Mouse (Mus musculus): ENCODE data around the gene Wdr5b.
"Not testable (repeated sequence)": the region's sequence is repeated elsewhere in the genome, so short reads cannot be mapped to it uniquely, and the experiment has no call there.

Wdr5b gene

DNA sequence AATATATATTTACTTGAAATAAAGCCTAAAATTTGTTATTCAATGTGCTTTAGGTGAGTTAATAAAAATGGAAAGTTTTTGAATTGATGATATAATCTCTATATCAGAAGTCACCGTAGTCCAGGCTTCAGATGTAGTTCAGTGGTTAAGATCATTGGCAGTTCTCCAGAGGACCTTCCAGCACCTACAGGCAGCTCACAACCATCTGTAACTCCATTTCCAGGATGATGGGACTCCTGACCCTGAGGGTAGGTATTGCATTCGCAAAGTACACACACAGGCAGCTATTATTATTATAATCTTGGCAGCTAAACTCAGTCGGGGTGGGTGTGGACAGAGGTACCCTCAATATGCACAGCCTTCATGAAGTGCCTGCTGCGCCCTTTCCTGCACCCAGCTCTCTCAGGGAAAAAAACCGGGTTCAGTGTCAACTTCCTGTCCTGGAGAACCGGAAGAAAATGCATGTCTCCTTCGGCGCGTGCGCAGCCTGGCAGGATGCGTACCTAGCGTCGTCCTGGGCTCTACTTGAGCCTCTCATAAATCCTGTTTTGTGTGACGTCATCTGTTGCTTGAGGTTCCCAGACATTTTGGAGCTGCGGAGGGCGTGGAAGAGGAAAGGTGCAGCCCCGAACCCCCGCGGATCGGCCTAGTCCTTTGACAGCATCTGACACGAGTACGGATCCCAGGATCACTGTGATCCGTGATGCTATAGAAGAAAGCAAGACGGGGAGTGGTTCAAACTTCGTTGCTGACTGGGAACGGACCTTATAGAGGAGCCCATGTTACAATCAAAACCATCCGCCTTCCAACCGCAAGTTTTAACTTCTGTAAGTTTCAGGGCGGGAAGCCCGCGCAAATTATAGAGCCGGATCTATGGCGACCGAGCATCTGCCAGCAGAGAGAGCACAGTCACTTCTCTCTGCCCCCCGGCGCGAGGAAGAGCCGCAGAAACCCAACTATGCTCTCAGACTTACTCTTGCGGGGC lies at the start of gene Wdr5b:
Gene Wdr5b (plus strand): TSS at position 551 of the 985 bp plus-strand sequence.
- peak; percentile 75 to 85 for DNase-seq

DNA sequence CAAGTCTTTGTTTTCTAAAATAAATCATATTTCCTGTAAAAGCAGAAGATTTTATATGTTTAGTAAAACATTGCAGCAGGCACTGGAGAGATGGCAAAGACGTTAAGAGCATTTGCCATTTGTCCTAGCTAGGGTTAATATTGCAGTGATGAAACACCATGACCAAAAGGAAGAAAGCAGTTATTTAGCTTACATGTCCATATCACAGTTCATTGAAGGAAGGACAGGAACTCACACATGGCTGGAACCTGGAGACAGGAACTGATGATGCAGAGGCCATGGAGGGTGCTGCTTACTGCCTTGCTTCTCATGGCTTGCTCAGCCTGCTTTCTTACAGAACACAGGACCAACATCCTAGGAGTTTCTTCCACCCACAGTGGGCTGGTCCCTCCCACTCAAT lies 48.6 kb upstream of the Wdr5b start:
- no peak for DNase-seq

DNA sequence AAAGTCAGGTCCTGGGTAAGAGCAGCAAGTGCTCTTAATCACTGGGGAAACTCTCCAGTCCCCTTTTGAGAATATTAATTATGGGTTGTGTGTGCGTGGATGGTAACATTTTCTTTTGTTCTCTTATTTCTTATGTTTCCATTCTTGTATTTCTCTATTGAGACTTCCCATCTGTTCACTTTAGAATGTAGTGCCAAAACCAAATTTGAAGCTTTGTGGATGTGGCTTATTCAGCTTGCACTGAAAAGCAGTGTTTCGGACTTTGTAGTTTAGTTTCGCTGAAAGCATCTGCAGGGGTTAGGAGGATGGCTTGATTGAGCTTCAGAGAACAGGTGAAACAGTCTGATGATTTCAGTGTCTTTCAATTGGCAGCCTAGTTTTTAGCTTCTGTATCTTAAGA lies 47.7 kb upstream of the Wdr5b start:
- DNase-seq, result no peak

DNA sequence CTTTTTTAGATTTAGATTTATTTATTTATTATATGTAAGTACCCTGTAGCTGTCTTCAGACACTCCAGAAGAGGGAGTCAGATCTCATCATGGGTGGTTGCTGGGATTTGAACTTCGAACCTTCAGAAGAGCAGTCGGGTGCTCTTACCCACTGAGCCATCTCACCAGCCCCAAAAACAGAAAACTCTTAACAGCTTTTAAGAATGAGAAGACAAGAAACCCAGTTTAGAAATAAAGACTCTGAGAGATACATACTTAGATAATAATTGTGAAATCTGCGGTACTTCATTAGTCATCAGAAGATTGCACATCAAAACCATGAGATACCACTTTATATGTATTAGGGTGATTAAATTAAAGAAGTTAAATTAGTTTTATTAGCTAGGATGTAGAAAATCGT lies 42.1 kb upstream of the Wdr5b start:
- DNase-seq, result not testable (repeated sequence)

DNA sequence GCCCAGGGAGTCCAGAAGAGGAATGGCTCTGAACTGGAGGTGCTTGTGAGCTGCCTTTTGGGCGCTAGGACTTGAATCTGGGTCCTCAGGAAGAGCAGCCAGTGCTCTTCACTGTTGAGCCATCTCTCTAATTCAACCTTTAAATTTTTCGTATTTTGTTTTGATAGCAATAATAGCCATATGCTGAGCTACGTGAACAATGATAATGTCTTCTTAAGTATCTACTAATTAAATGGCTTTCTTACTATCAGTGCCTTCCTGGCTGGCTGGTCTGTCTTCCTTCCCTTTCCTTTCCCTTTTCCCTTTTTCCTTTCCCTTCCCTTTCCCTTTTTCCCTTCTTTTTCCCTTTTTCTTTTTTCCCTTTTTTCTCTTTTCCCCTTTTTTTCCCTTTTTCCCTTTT lies 32.6 kb upstream of the Wdr5b start:
- no peak for DNase-seq

DNA sequence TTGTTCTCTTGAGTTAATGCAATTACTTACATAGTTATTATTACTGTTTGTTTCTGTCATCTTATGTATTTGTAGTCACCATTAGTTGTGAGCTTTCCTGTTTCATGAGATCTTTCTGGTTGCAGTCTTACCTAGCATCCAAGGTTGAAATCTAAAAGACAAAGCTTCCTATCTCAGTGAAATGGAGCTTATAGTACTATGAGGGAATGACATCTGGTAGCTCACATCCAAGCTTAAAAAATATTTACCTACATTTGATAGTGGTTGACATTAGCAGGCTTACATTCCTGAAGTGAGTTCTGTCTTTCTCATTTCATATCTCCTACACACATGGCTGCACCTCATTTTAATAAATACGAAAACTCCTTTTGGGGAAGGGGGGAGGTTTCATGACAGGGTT lies 24.7 kb upstream of the Wdr5b start:
- DNase-seq, result no peak

DNA sequence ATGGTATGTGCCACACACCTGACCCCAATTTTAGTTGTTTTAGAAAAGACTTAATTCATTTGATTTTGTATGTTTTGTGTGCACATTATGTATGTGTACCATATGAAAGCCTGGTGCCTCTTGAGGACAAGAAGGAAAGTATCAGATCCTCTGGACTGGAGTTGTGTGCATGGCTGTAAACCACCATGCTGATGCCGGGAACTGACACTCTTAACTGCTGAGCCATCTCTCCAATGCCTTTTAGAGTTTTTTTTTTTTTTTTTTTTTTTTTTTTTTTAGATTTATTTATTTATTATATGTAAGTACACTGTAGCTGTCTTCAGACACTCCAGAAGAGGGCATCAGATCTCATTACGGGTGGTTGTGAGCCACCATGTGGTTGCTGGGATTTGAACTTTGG lies 12.9 kb upstream of the Wdr5b start:
- not testable (repeated sequence) for DNase-seq

DNA sequence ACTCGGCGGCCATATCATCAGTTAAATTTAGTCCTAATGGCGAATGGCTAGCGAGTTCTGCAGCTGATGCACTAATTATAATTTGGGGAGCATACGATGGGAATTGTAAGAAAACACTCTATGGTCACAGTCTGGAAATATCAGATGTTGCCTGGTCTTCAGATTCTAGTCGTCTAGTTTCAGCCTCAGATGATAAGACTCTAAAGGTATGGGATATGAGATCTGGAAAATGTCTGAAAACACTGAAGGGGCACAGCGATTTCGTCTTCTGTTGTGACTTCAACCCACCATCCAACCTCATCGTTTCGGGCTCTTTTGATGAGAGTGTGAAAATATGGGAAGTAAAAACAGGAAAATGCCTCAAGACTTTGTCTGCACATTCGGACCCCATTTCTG lies 633 bp downstream of the Wdr5b start:
- no peak for DNase-seq

DNA sequence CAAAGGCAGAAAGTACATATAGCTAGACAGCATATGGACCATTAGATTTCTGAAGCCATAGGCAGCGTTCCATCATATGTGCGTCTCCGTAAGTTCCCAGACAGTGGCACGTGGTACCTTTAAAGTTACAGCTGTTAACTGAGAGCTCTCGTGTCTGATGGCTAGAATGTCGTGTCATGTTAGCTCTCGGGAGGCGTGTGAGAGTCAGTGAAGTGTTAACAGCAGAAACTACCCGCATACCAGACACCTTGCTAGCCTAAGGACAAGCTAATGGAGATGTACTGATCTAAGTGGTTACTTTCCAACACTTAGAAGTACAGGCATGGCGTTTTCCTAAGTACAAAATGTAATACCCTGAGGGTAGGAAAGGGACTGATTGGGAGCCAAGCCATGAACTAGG lies 2.1 kb downstream of the Wdr5b start:
- no peak for DNase-seq

DNA sequence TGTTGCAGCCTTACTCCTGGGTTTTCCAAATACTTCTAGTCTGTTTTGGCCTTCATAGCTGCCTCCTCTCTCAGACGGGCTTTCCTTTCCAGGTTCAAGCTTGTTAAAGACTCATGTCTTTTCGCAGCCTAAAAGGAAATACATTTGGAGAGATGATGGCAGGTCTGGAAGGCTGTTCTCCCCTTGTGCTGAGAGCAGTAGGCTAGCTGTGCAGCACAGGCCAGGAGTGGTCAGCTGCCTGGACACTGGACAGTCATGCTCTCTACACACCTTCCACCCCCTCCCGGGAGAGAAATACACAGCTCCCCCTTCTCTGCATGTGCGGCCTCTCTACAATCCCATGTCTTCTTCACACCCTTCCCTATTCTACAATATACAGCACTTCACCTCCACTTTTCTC lies 3.0 kb downstream of the Wdr5b start:
- DNase-seq, result no peak

DNA sequence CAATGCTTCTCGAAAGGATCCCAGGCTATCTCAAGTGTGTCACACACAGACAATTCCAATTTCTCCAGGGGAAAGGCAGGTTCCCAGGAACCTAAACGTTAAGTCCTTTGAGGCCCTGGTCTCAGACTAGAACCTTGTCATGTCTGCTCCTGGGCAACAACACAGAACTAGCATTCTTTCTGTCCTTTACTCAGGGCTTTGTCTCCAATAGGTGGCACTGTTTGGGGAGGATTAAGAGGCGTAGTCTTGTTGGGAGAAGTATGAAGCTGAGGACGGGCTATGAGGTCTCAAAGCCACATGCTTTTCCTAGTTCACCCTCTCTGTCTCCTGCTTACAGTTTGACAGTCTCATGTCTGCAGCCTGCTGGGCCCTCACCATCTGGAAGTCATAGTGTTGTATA lies 6.5 kb downstream of the Wdr5b start:
- DNase-seq, result no peak

DNA sequence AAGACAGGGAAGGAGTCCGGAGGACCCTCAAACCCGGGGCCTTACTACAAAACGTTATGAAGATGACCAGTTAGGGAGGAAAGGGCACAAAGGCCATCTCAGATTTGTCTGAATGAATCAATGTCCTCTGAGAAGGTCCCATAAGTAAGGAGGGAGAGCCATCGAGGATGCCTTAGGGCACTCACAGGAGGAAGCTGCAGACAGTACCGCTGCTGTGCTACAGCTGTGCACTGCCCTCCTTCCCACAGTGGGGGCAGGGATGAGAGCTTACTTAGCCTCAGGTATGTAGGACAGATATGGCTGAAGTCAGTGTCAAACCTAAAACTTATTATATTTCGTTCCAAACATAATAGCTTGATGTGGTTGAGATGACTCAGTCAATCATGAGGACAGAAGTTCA lies 10.5 kb downstream of the Wdr5b start:
- no peak for DNase-seq

DNA sequence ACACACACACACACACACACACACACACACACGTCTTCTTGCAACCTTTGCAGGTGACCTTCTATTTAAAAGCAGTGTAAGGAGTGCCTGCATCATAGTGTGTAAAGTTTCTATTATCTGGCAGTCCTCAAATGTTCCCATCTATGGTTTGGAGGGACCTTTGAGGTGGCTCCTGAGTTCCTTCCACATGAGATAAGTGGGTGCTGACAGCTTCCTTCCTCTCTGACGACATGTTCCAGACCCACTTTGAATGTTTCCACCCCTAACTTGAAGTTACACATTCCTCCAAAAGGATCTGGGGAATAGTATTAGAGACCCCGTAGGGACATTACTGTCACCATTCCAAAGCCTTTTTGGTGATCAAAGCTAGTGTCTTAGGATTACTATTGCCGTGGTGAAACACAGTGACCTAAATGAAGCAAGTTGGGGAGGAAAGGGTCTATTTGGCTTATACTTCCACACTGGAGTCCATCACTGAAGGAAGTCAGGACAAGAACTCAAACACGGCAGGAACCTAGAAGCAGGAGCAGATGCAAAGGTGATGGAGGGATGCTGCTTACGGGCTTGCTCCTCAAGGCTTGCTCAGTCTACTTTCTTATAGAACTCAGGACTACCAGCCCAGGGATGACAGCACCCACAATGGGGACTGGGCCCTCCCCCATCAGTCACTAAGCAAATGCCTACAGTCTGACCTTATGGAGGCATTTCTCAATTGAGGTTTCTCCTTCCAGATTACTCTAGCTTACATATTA lies 12.7 kb downstream of the Wdr5b start:
- DNase-seq, result no peak

DNA sequence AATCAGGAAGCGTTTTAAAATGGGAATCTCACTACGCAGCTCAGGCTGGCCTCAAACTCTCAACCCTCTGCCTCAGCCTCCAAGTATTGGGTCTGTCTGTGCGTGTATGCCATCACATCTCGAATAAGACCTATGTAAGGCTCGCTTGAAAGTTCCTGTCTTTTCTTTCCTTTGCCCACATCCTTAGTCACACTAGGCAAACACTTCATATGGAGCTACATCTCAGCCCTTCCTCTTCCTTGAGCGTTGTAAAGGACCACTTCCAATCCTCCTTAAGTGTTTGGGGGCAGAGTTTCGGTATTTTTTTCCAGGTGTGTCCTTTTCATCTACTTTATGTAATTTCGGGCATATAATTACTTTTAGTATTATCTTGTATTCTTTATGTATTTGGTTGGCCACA lies 13.9 kb downstream of the Wdr5b start:
- DNase-seq, result no peak

DNA sequence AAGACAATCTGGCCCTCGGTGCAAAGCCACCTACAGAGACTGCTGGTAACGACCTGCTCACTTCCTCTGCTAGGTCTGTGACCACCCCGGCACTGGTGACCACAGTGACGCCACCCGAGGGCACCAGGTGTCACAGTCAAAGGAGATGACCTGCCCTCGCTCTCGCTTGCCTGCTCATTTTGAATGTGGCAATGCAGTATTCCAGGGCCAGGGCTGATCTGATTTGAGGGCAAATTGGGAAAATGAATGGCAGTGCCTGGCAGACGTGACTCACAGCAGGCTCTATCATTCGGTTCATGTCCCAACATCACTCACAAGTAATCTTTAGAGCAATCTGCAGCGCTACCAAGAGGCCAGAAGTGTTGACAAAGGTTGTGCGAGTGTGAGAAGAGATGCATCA lies 15.4 kb downstream of the Wdr5b start:
- no peak for DNase-seq

DNA sequence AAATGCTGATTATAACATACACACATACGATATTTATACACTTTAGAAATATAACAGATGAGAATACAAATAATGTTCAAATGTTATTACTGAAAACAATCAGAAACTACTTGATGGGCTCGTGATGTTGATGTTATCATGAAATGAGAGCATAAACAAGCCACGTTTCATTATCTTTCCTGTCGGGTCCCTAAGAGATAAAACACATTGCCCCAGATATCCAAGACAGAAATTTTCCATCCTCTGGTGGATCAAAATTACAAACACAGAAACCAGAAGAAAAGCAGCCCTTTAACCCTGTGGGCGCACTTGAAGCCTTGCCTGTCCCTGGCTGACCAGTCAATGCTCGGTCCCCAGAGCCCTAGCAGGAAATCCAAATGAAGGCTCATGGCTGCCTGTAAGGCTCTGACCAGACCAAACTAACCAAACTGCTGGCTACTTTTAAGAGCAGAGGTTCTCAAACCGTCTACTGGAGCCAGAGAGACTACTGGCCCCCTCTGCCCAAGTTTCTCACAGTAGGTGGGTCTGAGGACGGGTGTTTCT lies 17.0 kb downstream of the Wdr5b start:
- DNase-seq, result no peak

DNA sequence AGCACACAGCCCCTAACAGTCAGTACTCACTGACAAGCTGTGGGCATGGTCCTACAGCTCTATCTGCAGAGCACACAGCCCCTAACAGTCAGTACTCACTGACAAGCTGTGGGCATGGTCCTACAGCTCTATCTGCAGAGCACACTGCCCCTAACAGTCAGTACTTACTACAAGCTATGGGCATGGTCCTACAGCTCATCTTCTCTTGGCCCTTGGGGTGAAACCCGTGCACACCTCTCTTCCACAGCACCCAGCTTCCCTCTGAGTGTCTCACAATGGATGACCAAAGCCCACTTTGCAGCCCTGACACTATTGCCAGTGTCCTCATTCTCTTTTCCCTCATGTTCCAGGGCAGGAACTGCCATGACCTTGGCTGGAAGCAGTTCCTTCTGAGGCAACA lies 21.5 kb downstream of the Wdr5b start:
- not testable (repeated sequence) for DNase-seq

DNA sequence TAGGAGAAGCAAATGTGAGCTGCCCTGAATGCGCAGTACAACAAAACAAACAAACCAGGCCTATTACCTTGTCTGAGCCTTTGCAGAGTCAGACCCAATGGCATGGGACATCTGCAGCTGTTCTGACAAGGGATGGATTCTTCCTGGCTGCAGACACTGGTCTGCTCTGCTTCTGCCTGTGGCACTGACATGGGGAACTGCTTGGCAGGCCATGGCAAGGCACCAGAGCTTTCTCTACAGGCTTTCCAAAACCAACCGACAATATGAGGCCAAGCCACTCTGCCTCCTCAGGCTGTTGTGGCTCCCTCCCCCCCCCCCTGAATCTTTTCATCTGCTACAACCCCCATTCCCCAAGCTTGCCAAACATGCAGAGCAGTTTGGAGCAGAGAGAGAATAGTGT lies 22.3 kb downstream of the Wdr5b start:
- DNase-seq, result no peak

DNA sequence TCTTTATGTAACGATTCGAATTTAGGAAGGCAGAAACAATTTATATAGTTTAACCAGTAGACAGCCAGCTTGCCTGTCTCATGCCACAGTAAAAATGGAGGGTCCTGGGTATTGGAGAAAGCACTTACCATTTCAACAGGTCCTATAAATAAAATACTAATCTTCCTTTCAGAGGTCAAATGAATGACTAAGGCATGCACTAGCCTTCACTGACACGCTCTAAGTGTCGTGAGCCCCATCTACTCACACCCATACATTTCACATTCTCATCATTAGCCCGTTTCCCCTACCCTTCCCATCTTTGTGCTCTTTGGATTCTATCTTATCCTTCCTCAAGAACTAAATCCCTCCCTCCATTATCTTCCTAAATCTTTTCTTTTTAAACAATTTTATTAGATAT lies 23.9 kb downstream of the Wdr5b start:
- no peak for DNase-seq

DNA sequence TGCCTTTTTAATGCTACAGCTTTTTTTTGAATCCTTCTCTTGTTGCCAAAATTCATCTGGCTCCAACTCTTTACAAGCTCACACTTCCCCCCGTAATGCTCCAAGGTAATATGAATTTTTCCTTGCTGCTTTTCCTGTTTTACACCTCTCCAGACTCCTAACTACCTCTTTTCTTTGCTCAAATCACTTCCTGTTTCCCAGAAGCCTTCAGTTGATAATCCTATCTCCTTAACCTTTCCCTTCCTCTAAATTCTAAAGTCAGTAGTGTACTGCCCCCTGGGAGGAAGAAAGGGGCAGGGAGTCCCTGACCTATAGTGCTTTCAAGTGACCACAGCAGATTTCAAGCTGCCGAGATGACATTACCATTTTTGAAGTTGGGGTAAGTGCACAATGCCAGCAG lies 26.7 kb downstream of the Wdr5b start:
- no peak for DNase-seq

DNA sequence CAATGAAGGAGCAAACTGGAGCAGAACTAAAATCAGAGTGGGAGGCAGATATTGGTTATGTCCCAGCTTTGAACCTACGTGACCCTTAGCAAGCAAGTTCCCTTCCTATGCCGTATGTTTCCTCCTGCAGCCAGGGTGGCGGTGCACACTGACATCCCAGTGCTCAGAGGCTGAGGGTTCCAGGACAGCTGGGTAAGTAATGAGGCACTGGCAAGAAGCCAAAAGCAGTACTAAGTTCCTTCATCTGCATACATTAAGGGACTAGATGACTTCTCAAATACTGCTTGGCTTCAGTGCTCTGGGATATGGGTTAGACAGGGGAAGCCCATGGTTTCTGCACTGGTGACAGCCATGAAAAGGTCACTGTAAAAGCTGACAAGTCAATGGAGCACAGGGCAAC lies 27.4 kb downstream of the Wdr5b start:
- no peak for DNase-seq

DNA sequence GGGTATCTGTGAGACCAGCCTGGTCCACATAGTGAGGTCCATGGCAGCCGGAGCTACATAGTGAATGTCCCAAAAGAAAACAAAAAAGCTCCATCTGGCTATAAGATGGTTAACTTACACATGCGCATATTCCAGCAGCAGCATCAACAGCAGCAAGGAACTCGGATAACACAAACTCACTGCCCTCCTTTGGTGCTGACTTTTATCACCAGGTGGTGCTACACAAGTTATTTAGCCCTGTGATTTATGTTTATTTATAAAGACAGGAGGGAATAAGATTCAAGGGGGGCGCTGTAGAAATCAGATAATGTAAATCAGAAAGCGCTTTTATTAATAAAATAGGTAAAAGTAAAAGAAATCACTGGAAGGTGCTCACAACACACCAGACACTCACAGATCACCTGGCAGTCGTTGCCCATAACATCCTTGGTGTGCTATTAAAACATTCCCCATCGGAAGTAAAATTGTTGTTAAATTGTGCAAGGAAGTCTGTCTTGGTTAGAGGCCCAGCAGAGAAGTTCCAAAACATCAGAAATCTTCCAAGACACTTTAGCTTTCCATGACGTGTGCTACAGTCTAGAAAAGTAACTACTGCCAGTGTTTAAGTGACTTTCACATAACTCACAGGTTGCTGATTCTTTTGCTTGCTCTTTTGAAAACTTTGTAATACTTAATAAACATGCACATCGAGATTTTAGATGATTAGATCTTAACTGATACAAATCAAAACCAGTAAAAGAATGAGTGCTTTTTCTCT lies 29.0 kb downstream of the Wdr5b start:
- DNase-seq, result no peak

DNA sequence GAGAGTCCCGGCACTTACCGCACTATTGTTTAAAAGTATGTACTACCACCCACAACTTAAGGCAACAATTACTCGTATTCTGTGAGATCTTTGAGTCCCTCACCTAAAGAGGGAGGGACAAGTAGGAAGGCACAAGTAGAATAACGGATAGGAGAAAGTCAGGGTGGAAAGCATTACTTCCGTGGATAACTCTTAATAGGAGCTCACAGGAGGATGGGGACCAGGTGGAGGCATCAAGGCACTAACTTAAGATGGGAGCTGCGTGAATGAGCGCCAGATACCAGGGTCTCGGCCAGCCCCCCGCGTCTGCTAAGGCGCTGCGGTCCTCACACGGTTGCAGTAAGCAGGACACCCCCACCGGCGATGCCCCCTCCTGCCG lies 30.1 kb downstream of the Wdr5b start:
- no peak for DNase-seq

All from spleen, adult 18-20 months (tissue).